Mouse (Mus musculus) kidney, postnatal 0 days (tissue): ENCODE results near the gene Slc25a48. TPM values are rescaled to one million over a fixed set of nuclear protein-coding genes. Genes with fewer than 3 reads are reported as not detected.
A peak's percentile ranks its signal among the peaks of the same experiment; 100 is the strongest.

ENCODE experiments used
- ATAC-seq: fragments of 200-750 bp; cut with Nextera tagmentation; replicated peaks from 2 replicates; pipeline ENCODE4 v1.8.0; 2017; ENCODE audit warnings: low read depth, moderate number of reproducible peaks, moderate TSS enrichment, moderate library complexity; ENCODE audit not compliant: low FRiP score
- DNase-seq: peaks from one replicate; pipeline ENCODE4 v3.0.0-alpha.2; 2016; ENCODE audit warnings: low spot score
- H3K27ac ChIP-seq: fragments of 300-500 bp; sonication (generic); 2 replicates; pipeline ENCODE4 v1.5.1; 2014; ENCODE audit warnings: mild to moderate bottlenecking
- H3K27me3 ChIP-seq: fragments of 300-500 bp; sonication (generic); 2 replicates; pipeline ENCODE4 v1.6.1; 2014; ENCODE audit warnings: low read length, mixed read lengths; ENCODE audit not compliant: insufficient read depth
- H3K36me3 ChIP-seq: fragments of 300-500 bp; sonication (generic); 2 replicates; pipeline ENCODE4 v1.6.1; 2014; ENCODE audit warnings: low read length, mixed read lengths; ENCODE audit not compliant: insufficient read depth
- H3K4me1 ChIP-seq: fragments of 300-500 bp; sonication (generic); replicated peaks from 2 replicates; pipeline ENCODE4 v1.6.1; 2014; ENCODE audit warnings: antibody characterized with exemption, low read length, mixed read lengths; ENCODE audit not compliant: insufficient read depth
- H3K4me2 ChIP-seq: fragments of 300-500 bp; sonication (generic); 2 replicates; pipeline ENCODE4 v1.6.1; 2014; ENCODE audit warnings: mild to moderate bottlenecking, low read length, moderate library complexity, mixed read lengths
- H3K4me3 ChIP-seq: fragments of 300-500 bp; sonication (generic); replicated peaks from 2 replicates; pipeline ENCODE4 v1.5.1; 2014; ENCODE audit warnings: low read depth, low read length
- H3K9ac ChIP-seq: fragments of 300-500 bp; sonication (generic); 2 replicates; pipeline ENCODE4 v1.6.1; 2014; ENCODE audit warnings: low read depth, low read length
- H3K9me3 ChIP-seq: fragments of 300-500 bp; sonication (generic); replicated peaks from 2 replicates; pipeline ENCODE4 v1.6.1; 2016; ENCODE audit warnings: low read length, inconsistent platforms, mixed read lengths
- CTCF ChIP-seq: IDR thresholded peaks from 2 replicates; pipeline ENCODE4 v1.5.1; 2016; ENCODE audit warnings: antibody characterized with exemption, low read depth, mild to moderate bottlenecking, moderate library complexity
- WGBS: fragments of 180-500 bp; shearing (Covaris S2); extraction: QIAGEN DNeasy Blood & Tissue Kit; methylation state at CpG from one replicate; pipeline ENCODE4 v1.1.7; 2014; 5-methylcytosine and 5-hydroxymethylcytosine counted together
- polyA plus RNA-seq: library from polyadenylated mRNA; unstranded; fragments of >200 nt; fragmentation: Nextera tagmentation; extraction: Ambion mirVana; gene quantifications from 2 replicates; pipeline ENCODE4 v1.2.1, GENCODE M21; 2015

Gene Slc25a48
- polyA plus RNA-seq, 1 experiment from 2014 or later = 0.79 TPM

GRCm38 (mm10) chr13:56516816-56517215 lies 78.7 kb downstream of the Slc25a48 start:
- no peaks in the 10 kb centered on the region for H3K36me3 ChIP-seq
- H3K9me3 ChIP-seq = no peaks in the 10 kb centered on the region
- H3K9ac ChIP-seq = no peak overlapping the region
- H3K27me3 ChIP-seq = no peaks in the 10 kb centered on the region
- H3K4me2 ChIP-seq = no peak overlapping the region
- H3K27ac ChIP-seq = no peak overlapping the region
- ATAC-seq = no peak
- no peak for DNase-seq
- 59% methylated on average over 7 of the region's 7 CpGs for WGBS
- H3K4me1 ChIP-seq = no peaks in the 10 kb centered on the region
- no peak overlapping the region for H3K4me3 ChIP-seq
- TF ChIP-seq CTCF = no peak

DNA sequence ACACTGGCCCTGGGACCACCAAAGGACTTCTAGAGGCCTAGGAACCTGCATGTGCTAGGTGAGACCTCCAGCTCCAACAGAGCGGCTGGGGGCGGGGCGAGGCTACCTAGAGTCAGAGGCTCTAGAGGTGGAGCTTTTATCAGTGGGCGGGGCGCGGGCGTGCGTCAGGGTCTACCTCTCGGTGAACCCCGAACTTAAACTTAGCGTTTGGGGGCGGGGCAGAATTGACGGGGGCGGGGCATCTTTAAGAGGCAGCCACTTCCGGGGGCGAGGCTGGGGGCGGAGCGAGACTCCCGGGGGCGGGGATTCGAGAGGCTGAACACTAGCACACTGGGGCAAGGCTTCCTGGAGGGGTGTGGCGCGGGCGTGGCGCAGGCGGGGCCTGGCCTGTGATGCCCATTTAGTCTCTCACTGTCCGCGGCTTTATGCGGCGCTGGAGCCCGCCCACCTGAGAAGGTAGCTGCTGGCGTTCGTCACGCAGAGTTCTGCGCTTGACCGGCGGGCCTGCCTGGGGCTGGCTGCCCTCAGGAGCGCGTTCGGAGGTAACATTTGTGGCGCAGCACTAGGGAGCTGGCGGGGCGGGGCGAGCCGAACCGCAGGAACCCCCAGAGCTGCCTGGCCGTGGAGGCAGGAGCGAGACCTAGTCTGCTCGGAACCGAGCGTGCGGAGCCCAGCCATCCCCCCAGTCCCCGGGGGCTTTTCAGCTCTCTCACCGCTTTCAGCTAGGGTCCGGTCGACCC lies 84.1 kb downstream of the Slc25a48 start, which contains the start of gene Fbxl21:
Gene Fbxl21 (plus strand): TSS at position 392 of the 740 bp plus-strand sequence.
- Histone ChIP-seq H3K4me1 (no peaks in the 10 kb centered on the region), H3K4me2 (peak within 1 kb of the TSS; percentile 95), H3K9ac (peak within 1 kb of the TSS; percentile 54), H3K27me3 (no peaks in the 10 kb centered on the region), H3K27ac (peak within 1 kb of the TSS; percentile 31; the same call in 1 of the 2 replicates), H3K4me3 (peak within 1 kb of the TSS; percentile 50), H3K9me3 (no peaks in the 10 kb centered on the region), H3K36me3 (no peaks in the 10 kb centered on the region)
- under 1% methylated on average over 56 of the region's 56 CpGs for WGBS
- TF ChIP-seq CTCF = no peak
- ATAC-seq (peak; percentile 100), DNase-seq (peak; percentile 94)

DNA sequence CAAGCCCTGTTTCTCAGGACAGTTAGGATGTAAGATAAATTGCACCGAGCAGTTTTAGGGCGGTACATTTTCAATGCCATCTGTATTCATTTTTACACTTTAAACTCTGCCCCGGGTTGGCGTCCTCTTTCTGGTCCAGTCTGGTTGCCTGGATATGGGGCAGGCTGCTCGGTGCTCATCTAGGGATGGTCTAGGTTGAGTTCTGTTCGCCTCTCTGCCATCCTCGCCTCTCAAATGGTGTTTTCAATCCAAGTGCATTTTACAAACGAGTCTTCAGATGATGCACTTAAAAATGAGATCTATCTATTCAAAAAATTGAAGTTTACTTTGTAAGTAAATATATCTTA lies 84.6 kb downstream of the Slc25a48 start:
- WGBS = 4% methylated on average over 8 of the region's 8 CpGs
- DNase-seq = no peak
- ATAC-seq = peak; percentile 1; the same call in 1 of the 2 replicates

More for the DNA sequence above, 84.6 kb downstream of the Slc25a48 start:
- Histone ChIP-seq H3K27ac (peak overlapping the region; percentile 31; the same call in 1 of the 2 replicates), H3K9ac (peak overlapping the region; percentile 54), H3K27me3 (no peaks in the 10 kb centered on the region), H3K36me3 (no peaks in the 10 kb centered on the region), H3K4me1 (no peaks in the 10 kb centered on the region), H3K9me3 (no peaks in the 10 kb centered on the region), H3K4me2 (peak overlapping the region; percentile 95), H3K4me3 (peak overlapping the region; percentile 50)
- TF ChIP-seq CTCF = no peak

Other genes starting within 250 kb of the Slc25a48 start
- not detected in 2 replicates for gene Neurog1, start 186.2 kb upstream of the Slc25a48 start, polyA plus RNA-seq
- gene Cxcl14, start 141.8 kb upstream of the Slc25a48 start, polyA plus RNA-seq = 76.4 and 88.1 TPM in 2 replicates
- gene Gm3045, start 11.8 kb upstream of the Slc25a48 start, polyA plus RNA-seq = not detected in 2 replicates
- gene Il9, start 43.9 kb downstream of the Slc25a48 start, polyA plus RNA-seq = not detected in 2 replicates
- gene Fbxl21, start 84.1 kb downstream of the Slc25a48 start, polyA plus RNA-seq = 2.7 and 2.8 TPM in 2 replicates
- 0.88 and 1.2 TPM in 2 replicates for gene Lect2, start 110.1 kb downstream of the Slc25a48 start, polyA plus RNA-seq
- gene Tgfbi, start 171.2 kb downstream of the Slc25a48 start, polyA plus RNA-seq = 116 and 133 TPM in 2 replicates